Mouse (Mus musculus) monocyte, adult 2 months (primary cell): Measurements from ENCODE around the gene Pde1c.

Source experiments
- DNase-seq, 2 experiments: peaks; one replicate each; pipeline ENCODE4 v3.0.0; 2022; ENCODE audit warnings: low spot score in 2 of 2, low read depth in 1 of 2

Pde1c gene

GRCm38 (mm10) chr6:56130493-56131159 lies 438.3 kb downstream of the Pde1c start:
- DNase-seq, result no peak

GRCm38 (mm10) chr6:56099520-56100101 lies 469.3 kb downstream of the Pde1c start:
- no peak for DNase-seq

GRCm38 (mm10) chr6:56098427-56098826 lies 470.5 kb downstream of the Pde1c start:
- DNase-seq, result no peak

GRCm38 (mm10) chr6:56076378-56076805 lies 492.5 kb downstream of the Pde1c start:
- no peak for DNase-seq

GRCm38 (mm10) chr6:56068516-56068915 lies 500.4 kb downstream of the Pde1c start:
- no peak for DNase-seq

- no peak for DNase-seq
Measured at GRCm38 (mm10) chr6:56066632-56067282, 502.1 kb downstream of the Pde1c start.

GRCm38 (mm10) chr6:56063736-56064135 lies 505.2 kb downstream of the Pde1c start:
- DNase-seq, result no peak

GRCm38 (mm10) chr6:56049104-56049503 lies 519.8 kb downstream of the Pde1c start:
- DNase-seq, result no peak

GRCm38 (mm10) chr6:56048580-56048979 lies 520.3 kb downstream of the Pde1c start:
- no peak for DNase-seq

- DNase-seq, result no peak
Measured at GRCm38 (mm10) chr6:56044716-56045115, 524.2 kb downstream of the Pde1c start.

GRCm38 (mm10) chr6:56044270-56044669 lies 524.6 kb downstream of the Pde1c start:
- no peak for DNase-seq

- no peak for DNase-seq
Measured at GRCm38 (mm10) chr6:56039476-56040055, 529.3 kb downstream of the Pde1c start.

- no peak for DNase-seq
Measured at GRCm38 (mm10) chr6:56035054-56035453, 533.8 kb downstream of the Pde1c start.

- DNase-seq, result no peak
Measured at GRCm38 (mm10) chr6:56032231-56032630, 536.7 kb downstream of the Pde1c start.

GRCm38 (mm10) chr6:56029986-56030385 lies 538.9 kb downstream of the Pde1c start:
- DNase-seq, result no peak

GRCm38 (mm10) chr6:56027966-56028365 lies 540.9 kb downstream of the Pde1c start:
- no peak for DNase-seq

- DNase-seq, result no peak
Measured at GRCm38 (mm10) chr6:56027318-56027717, 541.6 kb downstream of the Pde1c start.

- no peak for DNase-seq
Measured at GRCm38 (mm10) chr6:56025533-56025932, 543.4 kb downstream of the Pde1c start.
